Mouse (Mus musculus) small intestine, adult 2 months (tissue): ENCODE data around the gene Amh. TPM values are rescaled to one million over a fixed set of nuclear protein-coding genes. Genes with fewer than 3 reads are reported as not detected.

ENCODE experiments used
- H3K27ac ChIP-seq: fragments of 200-500 bp; 2 replicates; pipeline ENCODE4 v1.5.1; 2012; ENCODE audit warnings: low read depth, low read length, control low read depth, inconsistent platforms; ENCODE audit not compliant: insufficient read depth
- H3K27me3 ChIP-seq: fragments of 200-500 bp; 2 replicates; pipeline ENCODE4 v1.6.1; 2012; ENCODE audit warnings: mild to moderate bottlenecking, moderate library complexity, low read length, inconsistent platforms; ENCODE audit not compliant: control insufficient read depth, insufficient read depth
- H3K36me3 ChIP-seq: fragments of 200-500 bp; 2 replicates; pipeline ENCODE4 v1.6.1; 2012; ENCODE audit warnings: mild to moderate bottlenecking, low read length, control low read depth, inconsistent platforms; ENCODE audit not compliant: control insufficient read depth, insufficient read depth
- H3K4me1 ChIP-seq: fragments of 200-500 bp; 2 replicates; pipeline ENCODE4 v1.6.1; 2012; ENCODE audit warnings: low read length, inconsistent platforms, mixed read lengths; ENCODE audit not compliant: control insufficient read depth, insufficient read depth, insufficient read length
- H3K4me3 ChIP-seq: fragments of 200-500 bp; 2 replicates; pipeline ENCODE4 v1.5.1; 2012; ENCODE audit warnings: low read depth, mild to moderate bottlenecking, control low read depth, inconsistent platforms, low read length, moderate library complexity
- CTCF ChIP-seq: fragments of 200-500 bp; IDR thresholded peaks from 2 replicates; pipeline ENCODE4 v1.5.1; 2012; ENCODE audit warnings: low read depth, mild to moderate bottlenecking, control low read depth, inconsistent platforms, low read length, moderate library complexity, mixed read lengths; ENCODE audit not compliant: insufficient replicate concordance, insufficient read length; ENCODE audit errors: extremely low read depth
- POLR2A ChIP-seq: fragments of 200-500 bp; IDR thresholded peaks from 2 replicates; pipeline ENCODE4 v1.6.1; 2012; ENCODE audit warnings: low read depth, mild to moderate bottlenecking, control low read depth, inconsistent platforms, low read length, moderate library complexity
- WGBS: fragments of 180-500 bp; shearing (Covaris S2); methylation state at CpG from one replicate; pipeline ENCODE4 v1.1.7; 2018; 5-methylcytosine and 5-hydroxymethylcytosine counted together
- polyA plus RNA-seq: library from polyadenylated mRNA; depleted of rRNA; stranded (reverse); fragments of >200 nt; gene quantifications from 2 replicates; pipeline ENCODE4 v1.2.3, GENCODE M21; 2012

The Amh gene
- polyA plus RNA-seq, 1 experiment = 0.87 TPM

- TF ChIP-seq POLR2A (peak; percentile 67; the same call in 1 of the 2 replicates), CTCF (peak; percentile 20; the same call in 1 of the 2 replicates)
- H3K27ac ChIP-seq = peak overlapping the region; percentile 97
- H3K36me3 ChIP-seq = peaks cover 9% of the 10 kb centered on the region
- WGBS = 37% methylated on average over 4 of the region's 4 CpGs
- H3K4me3 ChIP-seq = peak overlapping the region; percentile 57
- H3K4me1 ChIP-seq = peaks cover 53% of the 10 kb centered on the region
- H3K27me3 ChIP-seq = no peaks in the 10 kb centered on the region
These were observed 44.2 kb upstream of the Amh start for GRCm38 (mm10) chr10:80760596-80761524.

- 57% methylated on average over 3 of the region's 3 CpGs for WGBS
- H3K27me3 ChIP-seq = no peaks in the 10 kb centered on the region
- no peak for TF ChIP-seq CTCF
- peaks cover 47% of the 10 kb centered on the region for H3K4me1 ChIP-seq
- H3K36me3 ChIP-seq = peaks cover 17% of the 10 kb centered on the region
- H3K4me3 ChIP-seq = no peak overlapping the region
- 0 out of 2 replicates have a peak overlapping the region, but pooled peaks have one; percentile 78 for H3K27ac ChIP-seq
These were observed 43.2 kb upstream of the Amh start for GRCm38 (mm10) chr10:80761821-80762220.

GRCm38 (mm10) chr10:80763502-80763901, 41.5 kb upstream of the Amh start:
- TF ChIP-seq POLR2A (no peak), CTCF (no peak)
- peaks cover 32% of the 10 kb centered on the region for H3K4me1 ChIP-seq
- no peaks in the 10 kb centered on the region for H3K27me3 ChIP-seq
- H3K4me3 ChIP-seq = no peak overlapping the region
- no peak overlapping the region for H3K27ac ChIP-seq
- H3K36me3 ChIP-seq = peaks cover 32% of the 10 kb centered on the region
- 86% methylated on average over 2 of the region's 2 CpGs for WGBS

GRCm38 (mm10) chr10:80765746-80766145, 39.3 kb upstream of the Amh start:
- TF ChIP-seq POLR2A (no peak), CTCF (no peak)
- no peak overlapping the region for H3K4me3 ChIP-seq
- WGBS = 74% methylated on average over 2 of the region's 2 CpGs
- H3K27ac ChIP-seq = no peak overlapping the region
- H3K4me1 ChIP-seq = peaks cover 22% of the 10 kb centered on the region
- peaks cover 50% of the 10 kb centered on the region for H3K36me3 ChIP-seq
- no peaks in the 10 kb centered on the region for H3K27me3 ChIP-seq

- Histone ChIP-seq H3K4me3 (no peak overlapping the region), H3K36me3 (peaks cover 55% of the 10 kb centered on the region), H3K4me1 (peaks cover 19% of the 10 kb centered on the region), H3K27ac (no peak overlapping the region), H3K27me3 (no peaks in the 10 kb centered on the region)
- 74% methylated on average over 10 of the region's 10 CpGs for WGBS
- TF ChIP-seq POLR2A = no peak
- no peak for TF ChIP-seq CTCF
These were observed 38.8 kb upstream of the Amh start for GRCm38 (mm10) chr10:80766161-80766815.

GRCm38 (mm10) chr10:80768365-80768764, 36.7 kb upstream of the Amh start:
- WGBS = 89% methylated on average over 6 of the region's 6 CpGs
- TF ChIP-seq POLR2A (no peak), CTCF (no peak)
- H3K36me3 ChIP-seq = peaks cover 75% of the 10 kb centered on the region

GRCm38 (mm10) chr10:80773816-80774215, 31.2 kb upstream of the Amh start:
- H3K36me3 ChIP-seq = peaks cover 91% of the 10 kb centered on the region
- TF ChIP-seq CTCF (no peak), POLR2A (no peak)
- no peaks in the 10 kb centered on the region for H3K27me3 ChIP-seq
- peaks cover 3% of the 10 kb centered on the region; the same call in 1 of the 2 replicates for H3K4me1 ChIP-seq
- no peak overlapping the region for H3K4me3 ChIP-seq
- WGBS = 83% methylated on average over 5 of the region's 5 CpGs
- no peak overlapping the region; the same call in 1 of the 2 replicates for H3K27ac ChIP-seq

More at GRCm38 (mm10) chr10:80768365-80768764, 36.7 kb upstream of the Amh start:
- H3K27me3 ChIP-seq = no peaks in the 10 kb centered on the region
- no peak overlapping the region for H3K27ac ChIP-seq
- H3K4me3 ChIP-seq = no peak overlapping the region
- peaks cover 9% of the 10 kb centered on the region for H3K4me1 ChIP-seq
